Mouse (Mus musculus) hindbrain, embryonic 15.5 days (tissue): ENCODE results near the gene 6030458C11Rik. TPM values are rescaled to one million over a fixed set of nuclear protein-coding genes. Genes with fewer than 3 reads are reported as not detected.

Experiments
- ATAC-seq: fragments of 200-750 bp; cut with Nextera tagmentation; 2 replicates; pipeline ENCODE4 v1.8.0; 2017; ENCODE audit warnings: low read depth, moderate number of reproducible peaks, moderate TSS enrichment; ENCODE audit not compliant: low FRiP score
- H3K27ac ChIP-seq: fragments of 300-500 bp; sonication (generic); replicated peaks from 2 replicates; pipeline ENCODE4 v1.5.1; 2015; ENCODE audit warnings: mild to moderate bottlenecking, inconsistent platforms
- H3K27me3 ChIP-seq: fragments of 300-500 bp; sonication (generic); 2 replicates; pipeline ENCODE4 v1.6.1; 2015; ENCODE audit warnings: control low read depth, inconsistent platforms
- H3K36me3 ChIP-seq: fragments of 300-500 bp; sonication (generic); 2 replicates; pipeline ENCODE4 v1.6.1; 2015; ENCODE audit warnings: control low read depth, inconsistent platforms
- H3K4me1 ChIP-seq: fragments of 300-500 bp; sonication (generic); replicated peaks from 2 replicates; pipeline ENCODE4 v1.6.1; 2015; ENCODE audit warnings: control low read depth, inconsistent platforms
- H3K4me2 ChIP-seq: fragments of 300-500 bp; sonication (generic); 2 replicates; pipeline ENCODE4 v1.6.1; 2015; ENCODE audit warnings: moderate library complexity, mild to moderate bottlenecking, inconsistent platforms
- H3K4me3 ChIP-seq: fragments of 300-500 bp; sonication (generic); 2 replicates; pipeline ENCODE4 v1.5.1; 2015; ENCODE audit warnings: mild to moderate bottlenecking, inconsistent platforms
- H3K9ac ChIP-seq: fragments of 300-500 bp; sonication (generic); 2 replicates; pipeline ENCODE4 v1.6.1; 2015; ENCODE audit warnings: inconsistent platforms
- H3K9me3 ChIP-seq: fragments of 300-500 bp; sonication (generic); 2 replicates; pipeline ENCODE4 v1.6.1; 2016; ENCODE audit warnings: control low read depth, inconsistent platforms
- WGBS: fragments of 180-500 bp; shearing (Covaris S2); methylation state at CpG from one replicate; pipeline ENCODE4 v1.1.7; 2015; 5-methylcytosine and 5-hydroxymethylcytosine counted together
- polyA plus RNA-seq: library from polyadenylated mRNA; unstranded; fragments of >200 nt; fragmentation: Nextera tagmentation; extraction: Ambion mirVana; gene quantifications from 2 replicates; pipeline ENCODE4 v1.2.1, GENCODE M21; 2015

Gene 6030458C11Rik
- 32.8 and 34.4 TPM in 2 replicates for polyA plus RNA-seq

GRCm38 (mm10) chr15:12824197-12824952 is at the start of gene 6030458C11Rik, which contains the start of gene Drosha:
TSS of gene 6030458C11Rik (minus strand) at chr15:12824649.
TSS of gene Drosha (plus strand) at chr15:12824815.
- Histone ChIP-seq H3K27me3 (no peaks in the 10 kb centered on the region), H3K9me3 (no peaks in the 10 kb centered on the region), H3K4me1 (peaks cover 27% of the 10 kb centered on the region), H3K4me2 (peak within 1 kb of the TSS; percentile 78), H3K36me3 (peaks cover 40% of the 10 kb centered on the region), H3K9ac (peak within 1 kb of the TSS; percentile 83), H3K27ac (peak within 1 kb of the TSS; percentile 84), H3K4me3 (peak within 1 kb of the TSS; percentile 78)
- under 1% methylated on average over 67 of the region's 67 CpGs for WGBS
- peak; percentile 100 for ATAC-seq

DNA sequence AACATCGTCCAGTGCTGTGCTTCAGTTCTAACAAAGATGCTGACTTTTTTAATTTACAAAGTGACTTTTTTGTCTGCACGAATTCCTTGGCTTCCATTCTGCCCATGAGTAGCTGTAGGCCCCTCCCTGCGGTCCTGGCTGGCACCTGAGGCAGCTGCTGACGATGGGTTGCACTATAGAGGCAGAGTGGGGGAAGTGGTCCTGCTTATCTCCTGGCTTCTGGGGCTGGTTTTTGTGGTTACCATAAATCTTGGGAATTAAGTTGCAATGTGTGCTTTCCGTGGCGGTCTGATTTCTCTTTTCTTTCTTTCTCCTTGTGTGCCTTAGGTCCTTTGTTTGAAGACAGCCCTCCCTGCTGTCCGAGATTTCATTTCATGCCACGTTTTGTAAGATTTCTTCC is 42.8 kb upstream of the 6030458C11Rik start:
- H3K27ac ChIP-seq = no peak overlapping the region
- no peak overlapping the region for H3K9ac ChIP-seq
- no peaks in the 10 kb centered on the region for H3K9me3 ChIP-seq
- no peaks in the 10 kb centered on the region for H3K4me1 ChIP-seq
- H3K4me3 ChIP-seq = no peak overlapping the region
- 73% methylated on average over 8 of the region's 8 CpGs for WGBS
- H3K36me3 ChIP-seq = peaks cover 54% of the 10 kb centered on the region
- H3K4me2 ChIP-seq = no peak overlapping the region
- no peaks in the 10 kb centered on the region for H3K27me3 ChIP-seq
- ATAC-seq = no peak

DNA sequence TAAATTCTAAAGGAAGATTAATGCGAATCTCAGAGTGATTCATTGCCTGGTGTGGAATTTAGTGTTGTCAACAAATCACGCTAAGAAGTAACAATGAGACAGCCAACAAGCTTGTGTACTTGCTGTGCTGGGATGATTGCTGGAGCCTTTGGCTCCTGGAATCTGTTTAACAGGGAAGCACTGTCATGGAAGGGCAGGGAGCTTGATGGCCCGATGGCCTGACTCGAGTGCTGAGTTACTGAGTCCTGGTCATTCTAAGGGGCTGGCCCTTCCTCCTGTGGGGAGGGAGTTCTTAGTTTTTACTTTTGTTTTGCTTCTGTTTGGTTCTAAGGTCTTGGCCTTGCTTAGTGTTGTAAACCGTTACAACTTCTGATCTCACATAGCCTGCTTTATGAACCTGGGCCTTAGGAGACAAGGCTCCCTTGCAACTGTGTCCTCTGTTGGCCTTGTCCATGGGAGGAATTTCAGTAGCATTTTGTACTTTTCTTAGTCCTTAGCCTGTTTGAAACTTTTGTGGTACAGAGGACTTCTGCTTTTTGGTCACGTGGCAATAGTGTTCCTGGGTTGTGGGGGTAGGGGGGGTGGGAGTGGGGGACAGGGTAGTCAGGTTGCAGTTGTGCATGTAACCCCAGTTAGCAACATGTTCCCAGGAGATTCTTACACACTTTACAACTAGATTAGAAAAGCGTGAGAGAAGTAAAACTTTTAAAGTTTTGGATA is 41.3 kb upstream of the 6030458C11Rik start:
- Histone ChIP-seq H3K36me3 (peaks cover 58% of the 10 kb centered on the region), H3K9me3 (no peaks in the 10 kb centered on the region), H3K27me3 (no peaks in the 10 kb centered on the region), H3K4me3 (no peak overlapping the region), H3K9ac (no peak overlapping the region), H3K27ac (no peak overlapping the region), H3K4me1 (no peaks in the 10 kb centered on the region), H3K4me2 (no peak overlapping the region)
- WGBS = 89% methylated on average over 7 of the region's 7 CpGs
- no peak for ATAC-seq

DNA sequence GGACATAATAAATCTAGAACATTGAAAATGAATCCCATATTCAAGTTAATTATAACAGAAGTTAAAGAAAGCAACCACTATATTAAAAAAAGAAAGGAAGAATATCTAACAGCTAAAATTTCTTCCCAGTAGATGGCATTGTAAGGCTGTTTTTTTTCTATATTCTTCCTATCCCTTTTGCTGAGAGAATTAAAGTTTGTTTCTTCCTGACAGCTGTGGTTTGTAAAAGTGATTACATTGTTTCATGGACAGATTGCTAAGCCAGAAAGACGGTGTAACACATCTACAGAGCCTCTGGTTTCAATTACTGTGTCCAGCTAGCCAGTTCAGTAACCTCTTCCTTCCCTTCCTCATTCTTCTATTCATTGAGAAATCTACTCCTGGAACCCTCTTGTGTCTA is 39.2 kb upstream of the 6030458C11Rik start:
- Histone ChIP-seq H3K4me3 (no peak overlapping the region), H3K4me1 (no peaks in the 10 kb centered on the region), H3K9ac (no peak overlapping the region), H3K36me3 (peaks cover 69% of the 10 kb centered on the region), H3K9me3 (no peaks in the 10 kb centered on the region), H3K27me3 (no peaks in the 10 kb centered on the region), H3K4me2 (no peak overlapping the region), H3K27ac (no peak overlapping the region)
- ATAC-seq = no peak
- 54% methylated on average over 1 of the region's 1 CpGs for WGBS

DNA sequence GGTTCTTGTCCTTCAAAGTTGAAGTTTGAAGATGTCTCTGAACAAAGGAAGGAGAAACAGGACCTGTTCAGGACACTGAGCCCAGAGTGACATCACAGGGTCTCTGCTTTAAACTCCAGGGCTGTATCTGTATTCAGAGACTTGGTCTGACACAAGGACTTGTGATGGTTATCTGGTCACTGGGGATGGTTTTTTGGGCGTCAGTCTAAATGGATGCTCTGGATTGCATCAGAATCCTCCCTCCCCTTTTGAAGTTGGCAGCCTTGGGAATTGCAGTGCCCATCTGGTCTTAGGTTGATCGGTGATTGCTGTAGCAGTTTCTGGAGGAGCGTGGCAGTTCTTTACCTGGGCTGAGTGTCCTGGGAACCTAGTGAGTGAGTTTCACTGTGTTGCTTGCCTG is 37.6 kb upstream of the 6030458C11Rik start:
- Histone ChIP-seq H3K36me3 (peaks cover 70% of the 10 kb centered on the region), H3K9me3 (no peaks in the 10 kb centered on the region), H3K4me1 (no peaks in the 10 kb centered on the region), H3K4me3 (no peak overlapping the region), H3K4me2 (no peak overlapping the region), H3K27ac (no peak overlapping the region), H3K27me3 (no peaks in the 10 kb centered on the region), H3K9ac (no peak overlapping the region)
- no peak for ATAC-seq
- WGBS = 76% methylated on average over 3 of the region's 3 CpGs

GRCm38 (mm10) chr15:12858645-12859044 is 34.2 kb upstream of the 6030458C11Rik start:
- WGBS = 95% methylated on average over 3 of the region's 3 CpGs
- Histone ChIP-seq H3K4me3 (no peak overlapping the region), H3K4me2 (no peak overlapping the region), H3K36me3 (peaks cover 76% of the 10 kb centered on the region), H3K9me3 (no peaks in the 10 kb centered on the region), H3K27me3 (no peaks in the 10 kb centered on the region), H3K9ac (no peak overlapping the region), H3K27ac (no peak overlapping the region), H3K4me1 (no peaks in the 10 kb centered on the region)
- no peak for ATAC-seq

GRCm38 (mm10) chr15:12857840-12858516 is 33.5 kb upstream of the 6030458C11Rik start:
- 93% methylated on average over 12 of the region's 12 CpGs for WGBS
- no peak overlapping the region for H3K9ac ChIP-seq
- H3K36me3 ChIP-seq = peaks cover 83% of the 10 kb centered on the region
- H3K4me3 ChIP-seq = no peak overlapping the region
- H3K27ac ChIP-seq = no peak overlapping the region
- no peak for ATAC-seq
- H3K9me3 ChIP-seq = no peaks in the 10 kb centered on the region
- no peaks in the 10 kb centered on the region for H3K27me3 ChIP-seq
- no peaks in the 10 kb centered on the region for H3K4me1 ChIP-seq
- no peak overlapping the region for H3K4me2 ChIP-seq

DNA sequence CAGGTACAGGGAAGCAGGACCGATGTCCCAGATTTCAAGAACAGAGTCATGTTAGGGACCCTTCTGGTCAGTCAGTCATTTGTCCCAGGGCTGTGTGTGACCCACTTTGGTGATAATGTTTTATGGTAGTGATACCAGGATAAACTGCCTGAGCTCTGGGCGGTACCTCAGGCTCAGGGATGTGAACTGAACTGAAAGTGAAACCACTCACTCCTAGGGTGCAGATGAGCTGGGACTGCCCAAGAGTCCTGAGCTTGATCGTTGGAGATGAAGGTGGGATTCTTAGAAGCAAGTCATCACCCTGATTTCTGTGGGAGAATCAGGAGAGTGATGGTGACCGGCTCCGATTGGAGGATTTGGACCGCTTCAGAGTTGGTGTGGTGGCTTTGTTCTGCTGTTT is 32.3 kb upstream of the 6030458C11Rik start:
- ATAC-seq = no peak
- H3K9me3 ChIP-seq = no peaks in the 10 kb centered on the region
- WGBS = 99% methylated on average over 6 of the region's 6 CpGs
- no peak overlapping the region for H3K4me3 ChIP-seq
- no peaks in the 10 kb centered on the region for H3K27me3 ChIP-seq
- H3K4me2 ChIP-seq = no peak overlapping the region
- H3K27ac ChIP-seq = no peak overlapping the region
- no peak overlapping the region for H3K9ac ChIP-seq
- H3K36me3 ChIP-seq = peaks cover 88% of the 10 kb centered on the region
- no peaks in the 10 kb centered on the region for H3K4me1 ChIP-seq

DNA sequence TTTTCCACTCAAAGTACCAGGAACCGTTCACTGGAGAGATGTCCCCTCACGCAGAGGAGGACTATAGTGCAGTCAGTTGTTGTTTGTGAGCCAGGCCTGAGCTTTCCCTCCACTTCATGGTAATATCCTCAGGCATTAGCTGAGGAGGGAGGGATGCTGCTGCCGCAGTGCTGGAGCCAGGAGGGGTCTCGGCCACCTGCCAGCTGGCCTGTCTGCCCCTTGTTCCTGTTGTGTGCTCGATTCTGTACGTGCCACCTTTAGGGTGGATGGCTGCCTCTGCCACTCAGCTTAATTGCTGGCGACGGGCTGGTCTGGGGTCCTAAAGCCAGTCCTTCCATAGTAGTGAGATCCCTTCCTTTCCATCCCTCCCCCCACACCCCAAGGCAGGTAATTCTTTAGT is 29.0 kb upstream of the 6030458C11Rik start:
- 92% methylated on average over 8 of the region's 8 CpGs for WGBS
- Histone ChIP-seq H3K27ac (no peak overlapping the region), H3K27me3 (no peaks in the 10 kb centered on the region), H3K9ac (no peak overlapping the region), H3K4me2 (no peak overlapping the region), H3K36me3 (peaks cover 83% of the 10 kb centered on the region), H3K4me3 (no peak overlapping the region), H3K9me3 (no peaks in the 10 kb centered on the region), H3K4me1 (no peaks in the 10 kb centered on the region)
- no peak for ATAC-seq

DNA sequence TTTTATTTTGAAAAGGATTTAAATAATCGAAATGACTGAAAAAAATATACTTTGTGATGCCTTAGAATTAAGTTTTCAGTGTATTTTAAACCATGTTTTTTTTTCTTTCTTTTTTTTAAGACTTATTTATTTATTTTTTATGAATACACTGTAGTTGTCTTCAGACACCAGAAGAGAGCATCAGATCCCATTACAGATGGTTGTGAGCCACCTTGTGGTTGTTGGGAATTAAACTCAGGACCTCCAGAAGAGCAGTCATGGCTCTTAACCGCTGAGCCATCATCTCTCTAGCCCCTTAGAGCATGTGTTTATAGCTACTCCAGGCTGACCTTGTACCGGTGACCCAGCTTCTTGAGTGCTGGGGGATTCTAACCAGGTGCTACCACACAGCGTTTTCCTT is 24.9 kb upstream of the 6030458C11Rik start:
- peaks cover 85% of the 10 kb centered on the region for H3K36me3 ChIP-seq
- H3K27me3 ChIP-seq = no peaks in the 10 kb centered on the region
- H3K27ac ChIP-seq = no peak overlapping the region
- 91% methylated on average over 4 of the region's 4 CpGs for WGBS
- no peak overlapping the region for H3K4me2 ChIP-seq
- no peaks in the 10 kb centered on the region for H3K9me3 ChIP-seq
- H3K4me1 ChIP-seq = no peaks in the 10 kb centered on the region
- no peak for ATAC-seq
- no peak overlapping the region for H3K9ac ChIP-seq
- no peak overlapping the region for H3K4me3 ChIP-seq

GRCm38 (mm10) chr15:12848196-12848975 is 23.9 kb upstream of the 6030458C11Rik start:
- 89% methylated on average over 11 of the region's 11 CpGs for WGBS
- Histone ChIP-seq H3K4me2 (no peak overlapping the region), H3K4me1 (no peaks in the 10 kb centered on the region), H3K27ac (no peak overlapping the region), H3K4me3 (no peak overlapping the region), H3K36me3 (peaks cover 85% of the 10 kb centered on the region), H3K9ac (no peak overlapping the region), H3K27me3 (no peaks in the 10 kb centered on the region), H3K9me3 (no peaks in the 10 kb centered on the region)
- no peak for ATAC-seq
